In the genomic region with DNA sequence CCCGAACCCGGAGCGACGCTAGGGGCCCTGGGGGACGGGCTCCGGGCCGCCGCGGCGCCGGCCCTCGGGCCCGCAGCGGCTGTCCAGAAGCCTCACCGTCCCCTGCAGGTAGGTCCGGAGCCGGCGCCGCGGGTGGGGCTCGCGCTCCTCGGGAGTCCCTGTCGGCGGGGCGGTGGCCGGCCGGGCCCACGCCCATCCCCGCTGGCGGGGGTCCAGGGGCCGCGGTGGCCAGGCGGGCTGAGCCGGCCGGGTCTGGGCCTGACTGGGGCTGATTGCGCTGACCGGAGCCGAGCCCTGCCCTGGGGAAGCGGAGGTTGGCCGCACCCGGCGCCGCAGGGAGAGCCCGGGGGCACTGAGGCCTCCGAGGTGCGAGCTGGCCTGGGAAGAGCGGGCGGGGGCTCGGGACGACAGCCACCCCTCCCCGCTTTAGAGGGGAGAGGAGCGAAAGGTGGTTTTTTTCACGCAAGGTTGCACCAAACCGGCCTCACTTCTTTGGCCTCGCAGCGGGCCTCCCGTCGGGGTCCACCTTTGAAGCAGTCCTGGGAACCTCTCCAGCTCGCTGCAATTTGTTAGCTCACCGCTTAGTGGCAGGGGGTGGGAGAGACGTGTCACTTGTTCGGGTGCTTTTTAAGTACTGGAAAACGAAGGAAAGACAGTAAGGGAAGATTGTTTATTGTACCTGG, we compare ENCODE assay signal across 8 mouse cellular contexts. TPM values are rescaled to one million over a fixed set of nuclear protein-coding genes. Genes with fewer than 3 reads are reported as not detected.
DNase-seq lines count a peak whose midpoint lies in the region; ATAC-seq and TF ChIP-seq lines count a peak whose summit lies in the region.

No protein-coding gene starts in this region.

- H3K27me3 ChIP-seq in Patski: no peaks in the 10 kb centered on the region
- no peaks in the 10 kb centered on the region for H3K27me3 ChIP-seq in hindbrain, embryonic 12.5 days

- H3K36me3 ChIP-seq in hindbrain, embryonic 12.5 days: peaks cover 22% of the 10 kb centered on the region

- POLR2A ChIA-PET in Patski (lab: Charles Lee): interaction anchor here (0.7 to 1.6 kb wide), 2 partner anchors 12 to 44 kb away, joined by 3 to 4 read pairs; a partner anchor contains a TSS

- peak overlapping the region; percentile 63 for H3K4me2 ChIP-seq in hindbrain, embryonic 12.5 days (replicated peaks)

- ATAC-seq in Patski: peak; percentile 75
- ATAC-seq in hindbrain, embryonic 12.5 days (ENCODE audit: low FRiP score): peak; percentile 86

- H3K9me3 ChIP-seq in hindbrain, embryonic 12.5 days (replicated peaks): no peaks in the 10 kb centered on the region

- H3K4me3 ChIP-seq in hindbrain, embryonic 12.5 days: peak overlapping the region; percentile 100

- peak overlapping the region; percentile 96 for H3K27ac ChIP-seq in hindbrain, embryonic 12.5 days

- peak overlapping the region; percentile 100 for H3K9ac ChIP-seq in hindbrain, embryonic 12.5 days

- in situ Hi-C loops in Patski (cut with MboI; ENCODE audit: low pct_unique_long_range_greater_than_20kb): no loop called here

- CTCF ChIA-PET in Patski (lab: Charles Lee): interaction anchor here (1.9 kb wide), 1 partner anchor 10 kb away, joined by 5 read pairs; no protein-coding TSS in a partner anchor

- WGBS in hindbrain, embryonic 12.5 days: under 1% methylated on average over 63 of the region's 64 CpGs

- peak; percentile 20 for TF ChIP-seq CTCF in Patski (IDR thresholded peaks at IDR 0.05)

- no peak for DNase-seq in Patski (ENCODE audit: low read depth, low spot score)
- peak; percentile 83 for DNase-seq in cerebellum, postnatal 14 days
- peak; percentile 36 to 45 for DNase-seq in frontal cortex, postnatal 14 days (ENCODE audit: low spot score in 2 of 2)
- peak; percentile 43 to 58 for DNase-seq in layer of hippocampus, postnatal 36 days
- DNase-seq in lung, postnatal 25 days (ENCODE audit: low spot score): peak; percentile 62
- DNase-seq in retina, embryonic 14.5 days (ENCODE audit: low spot score): peak; percentile 67
- peak; percentile 58 for DNase-seq in thymus, postnatal 25 days

- H3K4me1 ChIP-seq in hindbrain, embryonic 12.5 days: peaks cover 29% of the 10 kb centered on the region

RNA-seq across cellular contexts. Expression of a gene that starts 0.5 kb away (rescaled TPM):
- 26.4 TPM for polyA plus RNA-seq in Patski (2021)
- polyA plus RNA-seq in hindbrain, embryonic 12.5 days (2016; fragmentation: Nextera tagmentation; extraction: Ambion mirVana): 16.4 and 17.0 TPM in 2 replicates
- 10 to 100 TPM; 33.5 to 38.6 TPM for total RNA-seq in layer of hippocampus, postnatal 36 days (2021)

RNA-seq across cellular contexts. Expression of a gene that starts 0.5 kb away (rescaled TPM):
- 66.8 TPM for polyA plus RNA-seq in Patski (2021)
- polyA plus RNA-seq in hindbrain, embryonic 12.5 days (2016; fragmentation: Nextera tagmentation; extraction: Ambion mirVana): 136 and 137 TPM in 2 replicates
- total RNA-seq in layer of hippocampus, postnatal 36 days (2021): 100 to 1,000 TPM; 159 to 166 TPM

RNA-seq across cellular contexts. Expression of a gene that starts 14.2 kb away (rescaled TPM):
- polyA plus RNA-seq in Patski (2021): 21.9 TPM
- 40.6 and 42.2 TPM in 2 replicates for polyA plus RNA-seq in hindbrain, embryonic 12.5 days (2016; fragmentation: Nextera tagmentation; extraction: Ambion mirVana)
- total RNA-seq in layer of hippocampus, postnatal 36 days (2021): 1 to 10 TPM; 5.3 to 5.4 TPM

RNA-seq across cellular contexts. Expression of a gene that starts 44.3 kb away (rescaled TPM):
- polyA plus RNA-seq in Patski (2021): 34.4 TPM
- polyA plus RNA-seq in hindbrain, embryonic 12.5 days (2016; fragmentation: Nextera tagmentation; extraction: Ambion mirVana): 48.2 and 51.5 TPM in 2 replicates
- 10 to 100 TPM; 15.0 to 19.1 TPM for total RNA-seq in layer of hippocampus, postnatal 36 days (2021)
